Mouse (Mus musculus) ES-Bruce4 (cell line): ENCODE results near the gene Ubxn1. TPM values are rescaled to one million over a fixed set of nuclear protein-coding genes. Genes with fewer than 3 reads are reported as not detected.

Source experiments
- H3K27ac ChIP-seq: 2 replicates; pipeline ENCODE4 v1.5.1; 2012; ENCODE audit warnings: low read length, inconsistent platforms; ENCODE audit not compliant: insufficient read depth
- H3K27me3 ChIP-seq: 2 replicates; pipeline ENCODE4 v1.6.1; 2012; ENCODE audit warnings: mild to moderate bottlenecking, low read length, inconsistent platforms; ENCODE audit not compliant: control insufficient read depth, poor library complexity, insufficient read depth, severe bottlenecking
- H3K36me3 ChIP-seq: 2 replicates; pipeline ENCODE4 v1.6.1; 2012; ENCODE audit warnings: inconsistent platforms, mild to moderate bottlenecking, low read length, moderate library complexity; ENCODE audit not compliant: control insufficient read depth, poor library complexity, insufficient read depth, severe bottlenecking
- H3K4me1 ChIP-seq: one replicate; pipeline ENCODE4 v1.8.1; 2011; ENCODE audit warnings: low read length; ENCODE audit not compliant: control insufficient read depth, insufficient read depth
- H3K4me3 ChIP-seq: 2 replicates; pipeline ENCODE4 v1.5.1; 2011; ENCODE audit warnings: low read depth, mild to moderate bottlenecking, low read length
- H3K9ac ChIP-seq: 2 replicates; pipeline ENCODE4 v1.6.1; 2012; ENCODE audit warnings: low read depth, mild to moderate bottlenecking, inconsistent platforms; ENCODE audit not compliant: poor library complexity, severe bottlenecking
- H3K9me3 ChIP-seq: replicated peaks from 2 replicates; pipeline ENCODE4 v1.6.1; 2012; ENCODE audit warnings: mild to moderate bottlenecking, low read length, inconsistent platforms; ENCODE audit not compliant: control insufficient read depth, poor library complexity, insufficient read depth, severe bottlenecking
- CTCF ChIP-seq: IDR thresholded peaks from one replicate; pipeline ENCODE4 v1.8.1; 2011; ENCODE audit warnings: low read depth, low read length
- EP300 ChIP-seq: IDR thresholded peaks from 2 replicates; pipeline ENCODE4 v1.6.1; 2011; ENCODE audit warnings: low read depth, low read length; ENCODE audit not compliant: insufficient read depth
- POLR2A ChIP-seq: IDR thresholded peaks from one replicate; pipeline ENCODE4 v1.8.1; 2011; ENCODE audit warnings: low read length; ENCODE audit not compliant: insufficient read depth
- polyA plus RNA-seq: library from polyadenylated mRNA; stranded (reverse); fragments of >200 nt; gene quantifications from 2 replicates; pipeline ENCODE4 v1.2.4, GENCODE M21; 2011; ENCODE audit warnings: low read depth; ENCODE audit not compliant: missing spikeins, insufficient read depth, insufficient read length

Ubxn1 gene
- polyA plus RNA-seq, 1 experiment, result 201 TPM

- Histone ChIP-seq H3K27me3 (no peaks in the 10 kb centered on the region), H3K36me3 (peaks cover 69% of the 10 kb centered on the region), H3K9ac (no peak overlapping the region), H3K4me3 (no peak overlapping the region), H3K4me1 (no peaks in the 10 kb centered on the region), H3K27ac (no peak overlapping the region), H3K9me3 (no peaks in the 10 kb centered on the region)
- TF ChIP-seq POLR2A (no peak), CTCF (no peak), EP300 (no peak)
These were observed 42.9 kb downstream of the Ubxn1 start for GRCm38 (mm10) chr19:8914212-8914611.

- H3K4me1 ChIP-seq, result peaks cover 2% of the 10 kb centered on the region
- no peak overlapping the region for H3K4me3 ChIP-seq
- no peaks in the 10 kb centered on the region for H3K9me3 ChIP-seq
- TF ChIP-seq POLR2A, result no peak
- TF ChIP-seq EP300, result no peak
- no peak for TF ChIP-seq CTCF
- peaks cover 29% of the 10 kb centered on the region for H3K36me3 ChIP-seq
- peak overlapping the region; percentile 65 for H3K9ac ChIP-seq
- peak overlapping the region; percentile 77; the same call in 1 of the 2 replicates for H3K27ac ChIP-seq
- H3K27me3 ChIP-seq, result no peaks in the 10 kb centered on the region
These were observed 47.7 kb downstream of the Ubxn1 start for GRCm38 (mm10) chr19:8919000-8919399.

DNA sequence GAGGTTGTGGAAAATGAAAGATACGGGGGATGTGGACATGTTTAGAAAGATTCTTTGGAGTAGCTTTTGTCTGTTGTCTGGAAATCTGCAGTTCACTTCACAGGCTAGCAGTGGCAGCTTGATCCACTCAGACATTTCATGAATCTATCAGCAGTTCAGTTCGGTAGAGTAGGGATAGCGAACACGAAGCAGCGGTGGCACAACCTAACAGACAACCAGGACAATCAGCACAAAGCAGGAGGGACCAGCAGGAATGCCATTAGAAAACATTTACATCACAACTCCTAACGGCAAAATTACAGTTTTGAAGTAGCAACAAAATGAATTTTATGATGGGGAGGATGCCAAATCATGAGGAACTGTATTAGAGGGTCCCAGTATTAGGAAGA lies 48.4 kb downstream of the Ubxn1 start:
- TF ChIP-seq CTCF, result no peak
- no peak for TF ChIP-seq EP300
- no peak for TF ChIP-seq POLR2A
- Histone ChIP-seq H3K9ac (peak overlapping the region; percentile 65), H3K27me3 (no peaks in the 10 kb centered on the region), H3K4me1 (peaks cover 2% of the 10 kb centered on the region), H3K27ac (peak overlapping the region; percentile 77), H3K4me3 (0 out of 2 replicates have a peak overlapping the region, but pooled peaks have one; percentile 30), H3K9me3 (no peaks in the 10 kb centered on the region), H3K36me3 (peaks cover 22% of the 10 kb centered on the region)

DNA sequence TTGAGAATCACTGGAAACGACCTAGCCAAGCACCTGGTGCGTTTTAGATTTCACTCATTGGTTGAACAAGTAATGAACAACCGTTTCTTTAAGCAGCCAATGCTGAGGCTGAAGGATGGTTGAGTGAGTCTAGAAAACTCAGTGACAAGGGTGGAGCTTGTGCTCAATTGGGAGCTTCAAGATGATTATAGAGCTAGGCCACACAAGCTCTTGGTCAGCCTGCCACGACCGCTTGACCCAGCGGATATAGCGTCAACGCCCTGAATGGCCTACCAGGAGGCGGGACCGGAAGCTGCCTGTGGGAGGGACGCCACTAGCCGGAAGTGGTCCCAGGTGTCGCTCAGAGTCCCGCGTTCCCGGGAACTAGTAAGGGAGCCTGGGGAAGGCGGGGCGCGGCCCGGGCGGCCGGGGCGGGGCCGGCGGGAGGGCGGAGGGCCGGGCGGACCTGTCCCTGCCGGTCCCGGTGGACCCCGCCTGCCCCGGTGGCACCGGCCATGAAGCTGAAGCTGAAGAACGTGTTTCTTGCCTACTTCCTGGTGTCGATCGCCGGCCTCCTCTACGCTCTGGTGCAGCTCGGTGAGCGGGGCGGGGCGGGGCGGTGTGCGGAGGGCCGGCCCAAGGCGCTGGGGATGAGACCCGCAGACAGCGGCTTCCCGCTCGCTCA lies 48.9 kb downstream of the Ubxn1 start, which contains the start of gene B3gat3:
TSS of gene B3gat3 (plus strand) at position 302 of the 664 bp plus-strand sequence.
- peaks cover 17% of the 10 kb centered on the region for H3K36me3 ChIP-seq
- H3K27ac ChIP-seq, result peak within 1 kb of the TSS; percentile 77
- no peaks in the 10 kb centered on the region for H3K9me3 ChIP-seq
- peak within 1 kb of the TSS; percentile 78 for H3K4me3 ChIP-seq
- peaks cover 2% of the 10 kb centered on the region for H3K4me1 ChIP-seq
- TF ChIP-seq EP300, result 0 out of 2 replicates have a peak, but pooled peaks have one; percentile 15
- no peak for TF ChIP-seq CTCF
- peak; percentile 80 for TF ChIP-seq POLR2A
- peak within 1 kb of the TSS; percentile 65 for H3K9ac ChIP-seq
- no peaks in the 10 kb centered on the region for H3K27me3 ChIP-seq

- H3K27ac ChIP-seq, result no peak overlapping the region
- peak overlapping the region; percentile 78 for H3K4me3 ChIP-seq
- H3K9me3 ChIP-seq, result no peaks in the 10 kb centered on the region
- TF ChIP-seq POLR2A (no peak), EP300 (no peak), CTCF (no peak)
- H3K36me3 ChIP-seq, result peaks cover 10% of the 10 kb centered on the region
- no peaks in the 10 kb centered on the region for H3K27me3 ChIP-seq
- H3K9ac ChIP-seq, result peak overlapping the region; percentile 65
- peaks cover 2% of the 10 kb centered on the region for H3K4me1 ChIP-seq
These were observed 49.6 kb downstream of the Ubxn1 start for GRCm38 (mm10) chr19:8920836-8921291.

- peaks cover 2% of the 10 kb centered on the region for H3K4me1 ChIP-seq
- H3K36me3 ChIP-seq, result peaks cover 4% of the 10 kb centered on the region; the same call in 1 of the 2 replicates
- H3K27ac ChIP-seq, result no peak overlapping the region
- H3K4me3 ChIP-seq, result no peak overlapping the region
- TF ChIP-seq CTCF (no peak), POLR2A (no peak), EP300 (no peak)
- H3K9me3 ChIP-seq, result no peaks in the 10 kb centered on the region
- H3K27me3 ChIP-seq, result no peaks in the 10 kb centered on the region
- no peak overlapping the region for H3K9ac ChIP-seq
These were observed 50.4 kb downstream of the Ubxn1 start for GRCm38 (mm10) chr19:8921741-8922140.

Other genes with a start within 250 kb of the Ubxn1 start
- not detected in 2 replicates for gene Chrm1, start 207.7 kb upstream of the Ubxn1 start, polyA plus RNA-seq
- gene Slc3a2, start 148.1 kb upstream of the Ubxn1 start, polyA plus RNA-seq, result 170 TPM in 2 replicates
- 81.1 and 97.0 TPM in 2 replicates for gene Wdr74, start 135.7 kb upstream of the Ubxn1 start, polyA plus RNA-seq
- gene 1700092M07Rik, start 130.8 kb upstream of the Ubxn1 start, polyA plus RNA-seq, result 2.2 TPM in 1 of 2 replicates, not detected in the other
- gene Stx5a, start 130.1 kb upstream of the Ubxn1 start, polyA plus RNA-seq, result 45.6 and 47.1 TPM in 2 replicates
- gene Nxf1, start 114.4 kb upstream of the Ubxn1 start, polyA plus RNA-seq, result 122 and 200 TPM in 2 replicates
- gene Tmem223, start 100.5 kb upstream of the Ubxn1 start, polyA plus RNA-seq, result 21.4 and 23.4 TPM in 2 replicates
- gene Tmem179b, start 97.0 kb upstream of the Ubxn1 start, polyA plus RNA-seq, result 29.0 and 34.5 TPM in 2 replicates
- 17.1 and 17.7 TPM in 2 replicates for gene Taf6l, start 85.1 kb upstream of the Ubxn1 start, polyA plus RNA-seq
- 98.2 and 103 TPM in 2 replicates for gene Polr2g, start 72.9 kb upstream of the Ubxn1 start, polyA plus RNA-seq
- gene Zbtb3, start 68.9 kb upstream of the Ubxn1 start, polyA plus RNA-seq, result 3.1 and 4.1 TPM in 2 replicates
- 77.3 and 84.9 TPM in 2 replicates for gene Ttc9c, start 52.2 kb upstream of the Ubxn1 start, polyA plus RNA-seq
- 105 and 108 TPM in 2 replicates for gene Hnrnpul2, start 51.5 kb upstream of the Ubxn1 start, polyA plus RNA-seq
- 74.8 and 87.2 TPM in 2 replicates for gene AC129217.1, start 41.7 kb upstream of the Ubxn1 start, polyA plus RNA-seq
- 32.3 and 36.2 TPM in 2 replicates for gene Bscl2, start 34.0 kb upstream of the Ubxn1 start, polyA plus RNA-seq
- 28.3 and 29.7 TPM in 2 replicates for gene Gng3, start 32.3 kb upstream of the Ubxn1 start, polyA plus RNA-seq
- gene Lrrn4cl, start 20.7 kb upstream of the Ubxn1 start, polyA plus RNA-seq, result 1.3 and 2.1 TPM in 2 replicates
- 14.4 and 14.9 TPM in 2 replicates for gene Uqcc3, start 9.4 kb downstream of the Ubxn1 start, polyA plus RNA-seq
- gene Lbhd1, start 12.2 kb downstream of the Ubxn1 start, polyA plus RNA-seq, result 10.1 and 13.4 TPM in 2 replicates
- gene Gm49403, start 12.4 kb downstream of the Ubxn1 start, polyA plus RNA-seq, result not detected in 2 replicates
- 162 and 172 TPM in 2 replicates for gene 1810009A15Rik, start 17.4 kb downstream of the Ubxn1 start, polyA plus RNA-seq
- 11.9 and 24.8 TPM in 2 replicates for gene Gm49416, start 17.4 kb downstream of the Ubxn1 start, polyA plus RNA-seq
- 23.1 and 26.7 TPM in 2 replicates for gene Ints5, start 21.5 kb downstream of the Ubxn1 start, polyA plus RNA-seq
- 183 and 184 TPM in 2 replicates for gene Ganab, start 26.6 kb downstream of the Ubxn1 start, polyA plus RNA-seq
- gene B3gat3, start 48.9 kb downstream of the Ubxn1 start, polyA plus RNA-seq, result 26.6 and 26.8 TPM in 2 replicates
- gene Rom1, start 57.9 kb downstream of the Ubxn1 start, polyA plus RNA-seq, result 1.6 and 2.2 TPM in 2 replicates
- gene Eml3, start 58.1 kb downstream of the Ubxn1 start, polyA plus RNA-seq, result 19.2 and 20.4 TPM in 2 replicates
- 106 and 108 TPM in 2 replicates for gene Mta2, start 70.4 kb downstream of the Ubxn1 start, polyA plus RNA-seq
- gene Tut1, start 82.4 kb downstream of the Ubxn1 start, polyA plus RNA-seq, result 26.4 and 30.1 TPM in 2 replicates
- gene Eef1g, start 95.5 kb downstream of the Ubxn1 start, polyA plus RNA-seq, result 1,175 and 1,274 TPM in 2 replicates
- gene Ahnak, start 117.8 kb downstream of the Ubxn1 start, polyA plus RNA-seq, result 162 and 163 TPM in 2 replicates
- gene Scgb1a1, start 216.5 kb downstream of the Ubxn1 start, polyA plus RNA-seq, result not detected in 2 replicates